Mouse (Mus musculus) WW6 (cell line): ENCODE results near the gene Mcl1.
"Not testable (repeated sequence)": the region's sequence is repeated elsewhere in the genome, so short reads cannot be mapped to it uniquely, and the experiment has no call there.

Experiments
- DNase-seq: peaks from one replicate; pipeline ENCODE4 v3.0.0-alpha.2; 2013; ENCODE audit warnings: low read depth, low spot score

Gene Mcl1

GRCm38 (mm10) chr3:95650276-95651032, 8.1 kb upstream of the Mcl1 start:
- no peak for DNase-seq

DNA sequence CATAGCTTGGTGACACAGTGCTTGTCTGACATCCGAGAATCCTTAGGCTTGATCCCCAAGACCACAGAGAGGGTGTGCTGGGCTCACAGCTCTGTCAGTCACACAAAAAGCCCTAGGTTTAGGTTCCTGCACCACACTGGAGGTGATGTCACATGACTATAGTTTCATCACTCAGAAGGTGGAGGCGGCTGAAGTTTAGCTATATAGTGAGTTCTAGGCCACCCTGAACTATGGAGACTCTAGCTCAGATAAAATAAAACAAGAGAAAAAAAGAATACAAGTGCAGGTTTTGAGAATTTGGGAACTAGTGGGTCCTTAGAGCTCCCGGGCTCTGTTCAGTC, 7.6 kb upstream of the Mcl1 start:
- no peak for DNase-seq

DNA sequence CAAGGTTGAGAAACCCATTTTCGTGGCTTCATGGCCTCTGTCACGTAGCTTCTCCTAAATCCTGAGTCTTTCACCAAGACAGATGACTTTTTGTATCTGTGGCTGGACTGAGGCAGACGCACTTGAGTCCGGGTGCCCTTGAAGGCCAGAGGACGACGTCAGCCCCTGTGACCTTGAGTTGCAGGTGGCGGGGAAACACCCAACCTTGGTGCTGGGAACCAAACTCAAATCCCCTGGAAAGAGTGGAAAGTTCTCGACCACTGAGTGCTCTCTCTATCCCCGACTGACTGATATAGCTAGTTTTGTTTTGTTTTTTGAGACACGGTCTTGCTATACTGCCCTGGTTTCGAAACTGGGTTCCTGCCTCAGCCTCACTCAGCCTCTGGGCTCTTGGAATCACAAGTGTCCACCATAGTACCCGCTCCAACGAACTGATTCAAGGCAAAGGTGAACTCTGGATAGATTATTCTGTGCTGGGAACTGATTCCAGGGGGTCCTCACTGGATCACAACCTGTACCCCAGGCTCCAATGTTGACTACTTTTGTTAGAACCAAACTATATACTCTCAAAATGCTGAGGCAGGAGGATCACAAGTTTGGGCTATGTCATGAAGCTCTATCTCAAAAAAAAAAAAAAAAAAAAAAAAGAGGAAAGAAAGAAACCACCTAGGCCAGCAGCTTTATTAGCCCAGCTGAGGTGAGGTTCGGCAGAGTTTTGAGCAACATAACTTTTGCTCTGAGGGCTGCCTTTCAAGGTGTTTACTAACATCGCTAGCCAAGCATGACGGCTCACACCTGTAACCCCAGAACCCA, 7.0 kb upstream of the Mcl1 start:
- DNase-seq: no peak

- no peak for DNase-seq
Measured at GRCm38 (mm10) chr3:95652204-95652811, 6.3 kb upstream of the Mcl1 start.

- DNase-seq: no peak
Measured at GRCm38 (mm10) chr3:95652871-95653270, 5.7 kb upstream of the Mcl1 start.

GRCm38 (mm10) chr3:95653473-95654034, 5.0 kb upstream of the Mcl1 start:
- no peak for DNase-seq

- not testable (repeated sequence) for DNase-seq
Measured at GRCm38 (mm10) chr3:95654371-95654770, 4.2 kb upstream of the Mcl1 start.

DNA sequence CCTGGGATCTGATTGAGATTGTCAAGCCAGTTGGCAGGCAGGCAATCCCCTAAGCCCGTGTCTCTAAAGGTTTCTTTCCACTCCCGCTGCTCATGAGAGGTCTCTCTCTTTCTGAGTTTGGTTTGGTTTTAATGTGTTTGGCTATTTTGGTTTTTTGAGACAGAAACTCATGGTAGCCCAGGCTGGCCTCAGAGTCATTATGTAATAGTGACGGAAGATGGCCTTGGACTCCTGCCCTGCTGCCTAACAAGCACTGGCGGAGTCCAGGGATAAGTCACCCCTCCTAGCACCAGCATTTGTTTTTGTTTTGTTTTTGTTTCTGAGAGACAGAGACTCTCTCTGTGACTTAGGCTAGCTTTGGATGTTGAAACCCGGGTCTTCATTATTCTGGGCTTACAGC, 3.2 kb upstream of the Mcl1 start:
- DNase-seq: no peak

DNA sequence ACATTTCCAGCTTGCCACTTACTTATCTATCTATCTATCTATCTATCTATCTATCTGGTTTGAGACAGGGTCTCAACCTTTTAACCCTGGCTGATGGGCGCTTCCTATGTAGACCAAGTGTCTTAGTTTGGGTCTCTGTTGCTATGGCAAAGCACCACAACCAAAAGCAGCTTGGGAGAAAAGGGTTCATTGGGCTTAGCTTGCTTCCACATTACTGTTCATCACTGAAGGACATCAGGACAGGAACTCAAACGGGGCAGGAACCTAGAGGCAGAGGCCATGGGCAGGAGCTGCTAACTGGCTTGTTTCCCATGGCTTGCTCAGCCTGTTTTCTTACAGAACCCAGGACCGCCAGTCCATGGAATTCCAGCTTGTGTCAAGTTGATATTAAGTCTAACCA, 1.5 kb upstream of the Mcl1 start:
- no peak for DNase-seq

GRCm38 (mm10) chr3:95657711-95658110, 877 bp upstream of the Mcl1 start:
- DNase-seq: no peak

- no peak for DNase-seq
Measured at GRCm38 (mm10) chr3:95658868-95659712, 502 bp downstream of the Mcl1 start.

- DNase-seq: no peak
Measured at GRCm38 (mm10) chr3:95659948-95660347, 1.4 kb downstream of the Mcl1 start.

DNA sequence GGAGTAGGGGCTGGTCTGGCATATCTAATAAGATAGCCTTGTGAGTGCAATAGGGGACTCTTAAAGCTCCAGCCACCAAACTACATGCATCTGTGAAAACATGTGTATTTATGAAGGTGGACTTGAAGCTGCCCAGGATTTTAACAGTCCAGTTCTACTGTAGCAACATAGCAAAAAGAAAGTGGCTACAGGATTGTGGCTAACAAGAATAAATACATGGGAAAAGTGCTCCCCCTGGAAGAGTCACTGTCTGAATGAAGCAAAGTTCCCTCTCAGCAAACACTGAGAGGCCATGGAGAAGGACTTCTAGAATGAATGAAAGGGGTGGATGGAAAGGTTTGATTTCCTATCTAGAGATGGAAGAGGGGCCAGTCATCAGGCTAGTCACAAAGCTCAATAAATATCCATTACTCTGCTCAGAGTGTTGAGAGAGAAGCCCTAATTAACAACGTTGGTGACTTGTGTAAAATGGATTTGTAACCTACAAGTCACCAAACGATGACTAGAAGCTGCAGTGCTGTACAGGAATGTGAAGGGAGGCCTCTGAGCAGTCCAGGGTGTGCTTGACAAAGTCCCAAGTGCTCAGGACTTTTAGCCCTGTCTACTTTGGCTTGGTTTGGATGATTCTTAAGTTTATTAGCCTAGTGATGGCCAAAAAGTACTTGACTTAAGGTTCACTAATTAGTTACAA, 2.3 kb downstream of the Mcl1 start:
- no peak for DNase-seq

DNA sequence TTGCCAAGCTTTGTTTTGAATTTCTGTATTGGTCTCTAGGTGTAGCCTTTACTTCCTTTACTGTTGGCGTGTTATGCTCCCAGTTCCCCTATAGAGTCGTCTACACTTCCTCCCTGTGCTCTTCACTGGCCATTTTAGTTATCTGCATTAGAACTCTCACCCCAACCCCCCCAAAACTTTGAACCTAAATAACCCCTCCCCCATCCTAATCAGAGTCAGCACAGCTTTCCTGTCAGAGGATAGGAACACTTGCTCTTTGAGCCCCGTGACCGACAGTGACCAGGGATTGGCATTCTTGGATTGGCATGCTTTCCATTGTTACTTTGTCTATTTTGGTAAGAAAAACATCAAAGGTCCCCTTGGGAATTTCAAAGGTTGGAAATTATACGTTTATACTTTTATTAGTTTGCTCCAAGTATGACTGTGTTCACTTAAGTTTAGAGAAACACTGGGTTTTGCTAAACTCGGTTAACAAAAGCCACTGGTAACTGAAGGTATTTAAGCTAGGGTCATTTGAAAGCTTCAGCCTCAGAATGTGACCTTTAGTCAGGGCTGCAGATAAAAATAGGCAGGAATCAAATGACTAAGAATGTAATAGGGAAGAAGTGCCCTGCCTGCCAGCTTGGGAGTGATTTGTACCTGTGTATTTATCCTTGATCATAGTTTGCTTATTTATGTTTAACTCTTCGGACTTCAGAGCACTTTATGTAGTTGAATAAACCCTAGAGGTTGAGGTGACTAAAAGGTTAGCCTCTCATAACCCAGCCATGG, 3.5 kb downstream of the Mcl1 start:
- DNase-seq: no peak

DNA sequence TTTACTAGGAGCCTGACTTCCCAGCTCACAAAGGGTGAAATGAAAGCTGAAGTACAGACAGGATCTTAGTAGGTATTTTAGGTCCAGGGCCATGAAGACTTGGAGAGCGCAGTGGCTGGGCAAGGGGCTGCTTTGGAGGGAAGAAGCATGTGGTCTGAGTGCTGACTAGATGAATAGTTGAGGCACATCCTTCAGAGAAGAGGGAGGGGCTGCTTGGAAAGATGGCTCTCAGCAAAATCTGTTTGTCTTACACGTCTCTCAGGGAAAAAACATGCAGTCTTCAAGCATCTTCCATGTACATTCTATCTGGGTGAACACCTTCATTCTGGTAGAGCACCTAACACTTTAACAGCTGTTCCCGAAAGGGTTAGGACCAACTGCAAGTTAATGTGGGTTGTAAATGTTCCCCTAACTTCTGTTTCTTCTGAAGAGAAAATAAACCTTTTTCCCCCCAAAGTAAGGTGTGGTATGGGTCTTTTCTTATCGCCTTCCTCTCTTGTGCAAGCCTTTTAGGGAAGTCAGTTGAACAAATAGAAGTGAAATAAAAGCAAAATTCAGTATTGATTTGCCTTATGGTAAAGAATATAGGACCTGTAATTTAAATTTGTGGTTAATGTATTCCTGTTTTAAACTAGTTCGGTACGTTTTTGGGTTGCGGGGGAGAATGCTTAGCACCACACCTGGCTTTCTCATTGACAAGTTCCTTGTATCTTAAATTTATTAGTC, 4.3 kb downstream of the Mcl1 start:
- no peak for DNase-seq

DNA sequence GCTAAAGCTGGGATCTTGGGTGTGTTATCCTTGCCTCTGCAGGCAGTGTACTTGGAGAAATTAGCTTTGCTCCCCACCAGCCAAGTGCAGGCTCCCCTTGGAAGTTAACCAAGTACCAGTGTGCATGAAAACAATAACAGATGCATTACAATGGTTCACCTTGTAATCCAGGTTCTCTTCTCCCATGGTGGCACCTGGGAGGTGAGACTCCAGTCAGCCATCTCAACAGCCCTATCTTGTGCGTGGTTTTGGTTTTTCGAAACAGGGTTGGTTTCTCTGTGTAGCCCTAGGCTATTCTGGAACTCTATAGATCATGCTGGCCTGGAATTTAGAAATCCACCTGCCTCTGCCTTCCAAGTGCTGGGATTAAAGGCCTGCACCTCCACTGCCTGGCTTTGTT, 4.9 kb downstream of the Mcl1 start:
- no peak for DNase-seq

- DNase-seq: no peak
Measured at GRCm38 (mm10) chr3:95663969-95664608, 5.5 kb downstream of the Mcl1 start.

GRCm38 (mm10) chr3:95664940-95665352, 6.4 kb downstream of the Mcl1 start:
- DNase-seq: no peak
